Mouse (Mus musculus): ENCODE data around the gene 4430402I18Rik. TPM values are rescaled to one million over a fixed set of nuclear protein-coding genes. Genes with fewer than 3 reads are reported as not detected.

The 4430402I18Rik gene
- polyA plus RNA-seq, 1 experiment = 0.27 TPM

GRCm38 (mm10) chr19:28908693-28909092 lies 58.9 kb downstream of the 4430402I18Rik start:
- 71% methylated on average over 9 of the region's 9 CpGs for WGBS

GRCm38 (mm10) chr19:28908186-28908585 lies 59.4 kb downstream of the 4430402I18Rik start:
- DNase-seq (ENCODE audit: low read depth, low spot score) = no peak
- 87% methylated on average over 4 of the region's 4 CpGs for whole genome bisulfite sequencing

More at GRCm38 (mm10) chr19:28908693-28909092, 58.9 kb downstream of the 4430402I18Rik start:
- DNase-seq (ENCODE audit: low read depth, low spot score) = no peak

DNA sequence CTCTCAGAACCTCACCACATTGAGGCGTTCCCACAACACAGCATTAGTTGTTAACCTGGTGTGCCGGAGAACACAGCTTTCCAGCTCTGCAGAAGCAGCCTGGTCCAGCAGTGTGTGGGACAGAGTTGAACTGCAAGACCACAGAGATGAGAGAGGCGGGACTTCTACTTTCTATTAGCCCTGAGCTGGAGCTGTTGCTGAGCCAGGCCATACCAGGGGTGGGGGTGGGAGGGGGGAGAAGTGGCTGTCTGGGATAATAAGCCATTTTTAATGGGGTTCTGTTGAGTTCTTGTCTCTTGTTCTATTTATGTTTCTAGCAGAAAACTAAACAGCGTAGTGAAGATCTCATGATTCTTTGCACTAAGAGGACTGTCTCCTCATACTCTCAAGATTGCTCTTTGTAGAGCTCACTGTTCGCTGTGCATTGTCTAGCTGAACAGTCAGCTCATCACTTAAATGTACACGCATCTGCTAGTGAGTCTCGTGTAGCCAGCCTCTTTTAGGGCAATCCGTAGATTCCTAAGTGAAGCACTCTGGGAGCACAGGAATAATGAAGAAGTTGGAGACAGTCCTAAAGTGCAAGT lies 64.0 kb downstream of the 4430402I18Rik start:
- DNase-seq (ENCODE audit: low read depth, low spot score) = no peak
- 75% methylated on average over 8 of the region's 8 CpGs for WGBS

GRCm38 (mm10) chr19:28902806-28903205 lies 64.8 kb downstream of the 4430402I18Rik start:
- no peak for DNase-seq (ENCODE audit: low read depth, low spot score)
- WGBS = 92% methylated on average over 4 of the region's 4 CpGs

DNA sequence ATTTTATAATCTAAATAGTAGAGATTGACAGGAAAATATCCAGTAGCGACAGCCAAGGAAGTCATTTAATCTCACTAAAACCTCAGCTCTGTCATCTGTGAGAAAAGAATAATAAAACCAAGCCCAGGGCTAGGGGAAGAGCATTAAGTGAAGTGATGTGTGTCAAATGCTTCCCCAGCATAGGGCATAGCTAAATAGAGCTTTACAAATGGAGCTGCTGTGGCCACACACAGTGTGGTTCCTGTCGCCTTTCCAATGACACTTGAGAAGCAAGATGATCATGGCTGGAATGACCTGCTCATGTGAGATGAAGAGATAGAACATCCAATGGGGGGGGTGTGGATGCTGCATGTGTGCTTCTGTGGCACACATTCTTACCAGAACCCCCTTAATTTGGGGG lies 65.5 kb downstream of the 4430402I18Rik start:
- WGBS = 91% methylated on average over 2 of the region's 2 CpGs
- DNase-seq (ENCODE audit: low read depth, low spot score) = no peak

- DNase-seq (ENCODE audit: low read depth, low spot score) = no peak
- 91% methylated on average over 2 of the region's 2 CpGs for WGBS
Measured at GRCm38 (mm10) chr19:28900771-28901170, 66.8 kb downstream of the 4430402I18Rik start.

- 87% methylated on average over 9 of the region's 9 CpGs for WGBS
- DNase-seq (ENCODE audit: low read depth, low spot score) = no peak
Measured at GRCm38 (mm10) chr19:28897497-28897896, 70.1 kb downstream of the 4430402I18Rik start.

DNA sequence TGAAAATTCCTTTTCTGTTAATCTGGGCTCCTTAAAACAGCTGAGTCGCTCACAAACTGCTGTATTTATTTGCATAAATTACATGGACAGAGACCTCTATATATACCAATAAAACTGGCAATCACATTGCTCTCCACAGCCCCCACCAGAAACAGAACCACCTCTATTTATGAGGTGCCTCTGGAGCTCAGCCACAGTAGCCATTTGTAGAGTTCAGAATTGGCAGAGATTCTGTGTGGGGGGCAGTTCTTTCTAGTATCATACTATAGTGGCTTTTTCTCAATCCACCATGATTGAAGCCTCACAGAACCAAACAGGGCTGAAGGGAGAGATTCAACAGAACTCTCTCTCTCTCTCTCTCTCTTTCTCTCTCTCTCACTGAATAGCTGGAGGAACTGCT lies 71.0 kb downstream of the 4430402I18Rik start:
- 75% methylated on average over 1 of the region's 1 CpGs for WGBS
- DNase-seq (ENCODE audit: low read depth, low spot score) = no peak

DNA sequence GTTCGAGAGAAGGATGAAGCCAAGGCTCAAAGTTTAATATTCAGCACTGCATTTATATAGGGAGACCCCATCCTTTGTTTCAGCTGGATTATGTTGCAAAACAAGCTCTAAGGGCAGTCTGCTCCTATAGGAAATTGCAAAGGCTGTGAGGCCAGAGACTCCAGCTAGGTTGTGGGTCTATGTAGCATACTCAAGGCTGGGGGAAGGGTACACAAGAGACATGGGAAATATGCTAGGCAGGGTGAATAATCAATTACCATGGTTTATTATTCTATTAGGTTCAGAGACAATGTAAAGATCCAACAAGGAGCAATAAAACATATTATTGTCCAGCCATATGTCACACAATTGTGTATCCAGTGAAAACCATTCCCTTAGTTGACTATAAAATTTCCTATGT lies 75.7 kb downstream of the 4430402I18Rik start:
- WGBS = 98% methylated on average over 1 of the region's 1 CpGs
- no peak for DNase-seq (ENCODE audit: low read depth, low spot score)

- WGBS = 81% methylated on average over 5 of the region's 5 CpGs
- no peak for DNase-seq (ENCODE audit: low read depth, low spot score)
Measured at GRCm38 (mm10) chr19:28891238-28891637, 76.4 kb downstream of the 4430402I18Rik start.

- DNase-seq (ENCODE audit: low read depth, low spot score) = no peak
- 77% methylated on average over 3 of the region's 3 CpGs for WGBS
Measured at GRCm38 (mm10) chr19:28889251-28889650, 78.3 kb downstream of the 4430402I18Rik start.

DNA sequence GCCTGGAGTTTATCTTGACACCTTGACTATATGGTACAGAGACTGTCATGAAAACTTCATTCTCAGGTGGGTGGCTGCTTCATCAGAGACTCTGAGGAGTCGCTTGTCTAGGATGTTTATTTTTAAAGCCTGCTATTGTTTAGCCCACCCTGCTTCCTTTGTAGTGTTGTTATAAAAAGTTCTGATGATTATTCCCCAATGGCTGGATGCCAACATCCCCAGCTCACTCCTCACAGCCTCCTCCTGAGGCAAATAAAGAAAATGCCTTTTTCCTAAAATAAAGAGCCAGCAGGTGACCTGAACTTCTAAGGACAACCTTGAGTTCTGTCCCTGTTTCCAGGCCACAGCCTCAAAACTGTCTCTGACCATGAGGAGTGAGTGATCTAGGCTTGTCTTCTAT lies 79.1 kb downstream of the 4430402I18Rik start:
- WGBS = 15% methylated on average over 1 of the region's 1 CpGs
- DNase-seq (ENCODE audit: low read depth, low spot score) = no peak

- DNase-seq (ENCODE audit: low read depth, low spot score) = peak; percentile 18
- WGBS = 62% methylated on average over 1 of the region's 1 CpGs
Measured at GRCm38 (mm10) chr19:28883126-28883525, 84.5 kb downstream of the 4430402I18Rik start.

- DNase-seq (ENCODE audit: low read depth, low spot score) = no peak
- WGBS = 92% methylated on average over 2 of the region's 2 CpGs
Measured at GRCm38 (mm10) chr19:28879476-28879875, 88.1 kb downstream of the 4430402I18Rik start.

GRCm38 (mm10) chr19:28870351-28870750 lies 97.2 kb downstream of the 4430402I18Rik start:
- 77% methylated on average over 2 of the region's 2 CpGs for WGBS
- no peak for DNase-seq (ENCODE audit: low read depth, low spot score)

- no peak for DNase-seq (ENCODE audit: low read depth, low spot score)
Measured at GRCm38 (mm10) chr19:28869251-28869855, 98.2 kb downstream of the 4430402I18Rik start.

DNA sequence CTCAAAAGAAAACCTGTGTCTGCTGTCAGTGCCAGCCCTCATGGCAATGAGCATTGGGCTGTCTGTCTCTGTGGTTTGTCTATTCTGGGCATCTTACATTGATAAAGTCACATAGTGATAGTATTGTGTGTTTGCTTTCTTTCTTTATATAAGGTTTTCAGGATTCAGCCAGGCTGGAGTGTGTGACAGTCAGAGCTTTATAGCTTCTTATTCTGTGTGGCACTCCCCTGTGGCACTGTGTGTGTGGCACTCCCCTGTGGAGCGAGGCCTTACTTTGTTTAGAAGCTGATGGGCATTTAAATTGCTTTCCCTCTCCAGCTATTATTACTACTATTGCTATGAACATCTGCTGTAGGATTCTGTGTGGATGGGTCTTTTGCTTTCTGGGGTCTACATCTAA lies 102.1 kb downstream of the 4430402I18Rik start:
- 83% methylated on average over 1 of the region's 1 CpGs for WGBS
- no peak for DNase-seq (ENCODE audit: low read depth, low spot score)

More at GRCm38 (mm10) chr19:28869251-28869855, 98.2 kb downstream of the 4430402I18Rik start:
- WGBS = 83% methylated on average over 6 of the region's 6 CpGs

- WGBS = 79% methylated on average over 6 of the region's 6 CpGs
Measured at GRCm38 (mm10) chr19:28864981-28865380, 102.6 kb downstream of the 4430402I18Rik start.

DNA sequence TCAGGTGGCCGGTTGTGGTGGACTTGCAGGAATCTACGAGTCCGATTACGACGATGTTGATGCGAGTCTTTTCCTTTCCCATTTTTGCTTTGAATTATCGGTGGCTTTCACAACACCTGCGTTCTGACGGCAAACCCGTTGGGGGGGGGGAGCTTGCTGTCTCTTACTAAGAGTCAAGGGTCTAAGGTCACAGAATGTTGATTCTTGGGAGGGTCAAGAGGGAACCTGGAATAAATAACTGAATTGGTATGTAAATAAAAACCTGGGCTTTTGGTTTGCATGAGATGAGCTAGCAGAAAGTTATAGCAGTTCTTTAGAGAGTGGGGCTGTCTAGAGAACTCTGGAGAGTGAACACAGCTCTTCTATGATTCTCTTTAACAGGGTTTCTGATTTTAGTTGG lies 104.0 kb downstream of the 4430402I18Rik start:
- 64% methylated on average over 10 of the region's 10 CpGs for WGBS
- no peak for DNase-seq (ENCODE audit: low read depth, low spot score)

More at GRCm38 (mm10) chr19:28864981-28865380, 102.6 kb downstream of the 4430402I18Rik start:
- no peak for DNase-seq (ENCODE audit: low read depth, low spot score)

GRCm38 (mm10) chr19:28860246-28860645 lies 107.4 kb downstream of the 4430402I18Rik start:
- 86% methylated on average over 2 of the region's 2 CpGs for WGBS
- DNase-seq (ENCODE audit: low read depth, low spot score) = no peak

DNA sequence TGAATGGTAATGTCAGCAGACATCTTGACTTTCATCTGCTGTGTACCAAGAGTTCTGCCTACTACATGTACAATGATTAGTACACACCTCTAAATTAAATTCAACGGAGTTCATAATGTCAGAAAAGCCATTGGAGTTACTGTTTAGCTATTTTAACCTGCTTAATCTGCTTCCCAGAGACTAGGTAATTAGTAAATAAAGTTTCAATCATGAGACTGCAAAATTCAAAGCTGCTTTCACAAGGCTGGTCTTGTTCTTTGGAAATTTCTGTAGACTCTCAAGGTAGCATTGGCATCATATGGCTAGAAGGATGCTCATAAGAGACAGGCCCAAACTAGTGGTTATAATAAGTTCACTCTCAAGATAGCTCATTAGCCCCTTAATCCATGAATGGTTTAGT lies 112.8 kb downstream of the 4430402I18Rik start:
- 76% methylated on average over 1 of the region's 1 CpGs for WGBS
- no peak for DNase-seq (ENCODE audit: low read depth, low spot score)
